Mouse (Mus musculus) right cerebral cortex, postnatal 10 days (tissue): ENCODE measurements at regions not wholly inside any gene's neighbourhood (a gene's known extent, or its start where the extent isn't known, plus 50 kb on each side); places are given as distances from the start of the nearest gene placed in this dataset.

Source experiments
- DNase-seq, 2 experiments: peaks; one replicate each; pipeline ENCODE4 v3.0.0; 2021; ENCODE audit warnings: low spot score in 2 of 2

- no peak for DNase-seq
These were observed 83.3 kb upstream of the Pmfbp1 start for GRCm38 (mm10) chr8:109410531-109410930.

GRCm38 (mm10) chr8:109413386-109413785, 80.4 kb upstream of the Pmfbp1 start:
- no peak for DNase-seq

GRCm38 (mm10) chr8:109415315-109415714, 78.5 kb upstream of the Pmfbp1 start:
- DNase-seq, result no peak

GRCm38 (mm10) chr8:109415906-109416305, 77.9 kb upstream of the Pmfbp1 start:
- no peak for DNase-seq

GRCm38 (mm10) chr8:109416327-109417100, 77.3 kb upstream of the Pmfbp1 start:
- peak; percentile 52 to 67 for DNase-seq

GRCm38 (mm10) chr8:109417222-109417621, 76.6 kb upstream of the Pmfbp1 start:
- peak; percentile 86 to 87 for DNase-seq

GRCm38 (mm10) chr8:109417971-109418370, 75.9 kb upstream of the Pmfbp1 start:
- DNase-seq, result peak; percentile 44 to 61

- peak; percentile 51 to 74 for DNase-seq
These were observed 74.7 kb upstream of the Pmfbp1 start for GRCm38 (mm10) chr8:109419029-109419596.

GRCm38 (mm10) chr8:109424004-109424403, 69.8 kb upstream of the Pmfbp1 start:
- DNase-seq, result no peak

- no peak for DNase-seq
These were observed 65.3 kb upstream of the Pmfbp1 start for GRCm38 (mm10) chr8:109428551-109428950.

- no peak for DNase-seq
These were observed 59.3 kb upstream of the Pmfbp1 start for GRCm38 (mm10) chr8:109434538-109434937.

GRCm38 (mm10) chr8:109436056-109436455, 57.8 kb upstream of the Pmfbp1 start:
- no peak for DNase-seq

- peak; percentile 79 to 80 for DNase-seq
These were observed 56.8 kb upstream of the Pmfbp1 start for GRCm38 (mm10) chr8:109436830-109437567.

GRCm38 (mm10) chr8:109438531-109438930, 55.3 kb upstream of the Pmfbp1 start:
- DNase-seq, result no peak
